Mouse (Mus musculus): ENCODE measurements around the gene Gm17577.
"Not testable (repeated sequence)": the region's sequence is repeated elsewhere in the genome, so short reads cannot be mapped to it uniquely, and the experiment has no call there.

Gm17577 gene

DNA sequence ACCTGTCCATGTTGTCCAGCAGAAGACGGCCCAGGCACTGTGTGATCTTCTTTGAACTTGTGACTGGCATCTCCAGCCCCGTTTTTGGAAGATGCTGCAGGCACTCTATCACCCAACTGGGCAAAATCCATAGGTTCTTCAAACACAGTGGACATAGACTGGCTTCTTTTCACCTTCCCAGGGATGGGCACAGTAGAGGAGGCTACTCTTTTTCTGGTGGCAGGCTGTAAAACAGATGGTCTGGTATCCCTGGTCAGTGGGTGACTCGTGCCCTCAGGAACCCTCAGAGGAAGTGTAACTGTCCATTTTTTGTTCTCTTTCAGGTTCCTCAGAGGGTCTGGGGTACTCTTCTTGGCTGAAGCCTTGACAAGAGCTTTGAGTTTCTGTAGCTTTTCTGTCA is at the start of gene Gm17577:
Gene Gm17577, minus strand, starts transcription at position 101 of the 400 bp plus-strand sequence.
- DNase-seq (ENCODE audit: low spot score in 2 of 2), result not testable (repeated sequence)

DNA sequence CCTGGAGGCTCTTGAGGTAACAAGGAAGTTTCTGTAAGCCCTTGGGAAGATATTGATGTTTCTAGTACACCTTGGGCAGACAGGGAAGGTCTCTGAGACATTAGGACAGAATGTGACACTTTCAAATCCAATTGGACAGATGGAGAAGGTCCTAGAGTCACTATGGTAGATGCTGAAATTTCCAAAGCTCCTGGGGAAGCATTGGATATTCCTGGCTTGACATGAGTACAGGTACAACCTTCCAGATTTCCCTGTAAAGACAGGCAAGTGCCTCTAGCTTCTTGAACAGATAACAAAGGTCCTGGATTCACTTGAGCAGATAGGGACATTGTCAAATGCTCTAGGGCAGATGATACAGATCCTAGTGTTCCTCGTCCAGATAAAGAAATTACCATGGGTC is 24.3 kb downstream of the Gm17577 start, which contains the start of gene Srsx:
Gene Srsx, minus strand, starts transcription at position 101 of the 400 bp plus-strand sequence.
- not testable (repeated sequence) for DNase-seq (ENCODE audit: low spot score in 2 of 2)

Data from left cerebral cortex, adult 9 months (tissue).